Mouse (Mus musculus) embryonic facial prominence, embryonic 10.5 days (tissue): Measurements from ENCODE around the gene Hbq1b. TPM values are rescaled to one million over a fixed set of nuclear protein-coding genes. Genes with fewer than 3 reads are reported as not detected.
"Not testable (repeated sequence)": the region's sequence is repeated elsewhere in the genome, so short reads cannot be mapped to it uniquely, and the experiment has no call there.

Experiments
- DNase-seq: peaks from one replicate; pipeline ENCODE4 v3.0.0-alpha.2; 2017; ENCODE audit warnings: low spot score
- H3K27ac ChIP-seq: fragments of 300-500 bp; sonication (generic); replicated peaks from 2 replicates; pipeline ENCODE4 v1.5.1; 2016; ENCODE audit warnings: mild to moderate bottlenecking
- H3K27me3 ChIP-seq: fragments of 300-500 bp; sonication (generic); replicated peaks from 2 replicates; pipeline ENCODE4 v1.6.1; 2016; ENCODE audit warnings: low read depth, mild to moderate bottlenecking; ENCODE audit not compliant: poor library complexity, severe bottlenecking
- H3K36me3 ChIP-seq: fragments of 300-500 bp; sonication (generic); replicated peaks from 2 replicates; pipeline ENCODE4 v1.6.1; 2016; ENCODE audit warnings: mild to moderate bottlenecking, moderate library complexity
- H3K4me1 ChIP-seq: fragments of 300-500 bp; sonication (generic); 2 replicates; pipeline ENCODE4 v1.6.1; 2016
- H3K4me3 ChIP-seq: fragments of 300-500 bp; sonication (generic); 2 replicates; pipeline ENCODE4 v1.5.1; 2016; ENCODE audit warnings: mild to moderate bottlenecking, moderate library complexity
- H3K9me3 ChIP-seq: fragments of 300-500 bp; sonication (generic); 2 replicates; pipeline ENCODE4 v1.6.1; 2016; ENCODE audit warnings: mild to moderate bottlenecking
- WGBS: fragments of 180-500 bp; shearing (Covaris S2); methylation state at CpG from one replicate; pipeline ENCODE4 v1.1.7; 2016; 5-methylcytosine and 5-hydroxymethylcytosine counted together
- polyA plus RNA-seq: library from polyadenylated mRNA; unstranded; fragments of >200 nt; fragmentation: Nextera tagmentation; extraction: Ambion mirVana; gene quantifications from 2 replicates; pipeline ENCODE4 v1.2.1, GENCODE M21; 2016

Hbq1b gene
- polyA plus RNA-seq, 1 experiment from 2014 or later = 3.9 TPM

- 78% methylated on average over 3 of the region's 3 CpGs for WGBS
- H3K4me3 ChIP-seq, H3K9me3 ChIP-seq, H3K27ac ChIP-seq, H3K4me1 ChIP-seq, H3K36me3 ChIP-seq, H3K27me3 ChIP-seq, DNase-seq: not testable (repeated sequence)
Observed at GRCm38 (mm10) chr11:32293479-32293878, 6.7 kb downstream of the Hbq1b start.

GRCm38 (mm10) chr11:32296203-32296602 is 9.4 kb downstream of the Hbq1b start, which contains the start of gene Hba-a2:
TSS of gene Hba-a2 (plus strand) at chr11:32296489.
- not testable (repeated sequence) for H3K27ac ChIP-seq, H3K4me3 ChIP-seq, H3K4me1 ChIP-seq, H3K27me3 ChIP-seq, H3K36me3 ChIP-seq, H3K9me3 ChIP-seq, DNase-seq
- no CpG with 5 or more reads among the region's 4 CpGs for WGBS

- H3K4me3 ChIP-seq, H3K4me1 ChIP-seq, H3K9me3 ChIP-seq, H3K27ac ChIP-seq, H3K36me3 ChIP-seq, DNase-seq: not testable (repeated sequence)
- H3K27me3 ChIP-seq = peaks cover 21% of the 10 kb centered on the region
- WGBS = 46% methylated on average over 2 of the region's 2 CpGs
Observed at GRCm38 (mm10) chr11:32297417-32297816, 10.7 kb downstream of the Hbq1b start.

GRCm38 (mm10) chr11:32297866-32298531 is 11.2 kb downstream of the Hbq1b start:
- DNase-seq = no peak
- WGBS = 87% methylated on average over 1 of the region's 1 CpGs
- Histone ChIP-seq H3K4me1 (no peaks in the 10 kb centered on the region), H3K27ac (no peak overlapping the region), H3K4me3 (no peak overlapping the region), H3K36me3 (no peaks in the 10 kb centered on the region), H3K9me3 (no peaks in the 10 kb centered on the region), H3K27me3 (peaks cover 24% of the 10 kb centered on the region)

- no peak overlapping the region for H3K27ac ChIP-seq
- no peaks in the 10 kb centered on the region for H3K4me1 ChIP-seq
- no peak for DNase-seq
- no peaks in the 10 kb centered on the region for H3K36me3 ChIP-seq
- no peaks in the 10 kb centered on the region for H3K9me3 ChIP-seq
- H3K27me3 ChIP-seq = peaks cover 29% of the 10 kb centered on the region
- 95% methylated on average over 2 of the region's 2 CpGs for WGBS
- H3K4me3 ChIP-seq = no peak overlapping the region
Observed at GRCm38 (mm10) chr11:32298532-32298918, 11.8 kb downstream of the Hbq1b start.

GRCm38 (mm10) chr11:32299865-32300264 is 13.1 kb downstream of the Hbq1b start, which contains the start of gene Hbq1a:
TSS of gene Hbq1a (plus strand) at chr11:32300069.
- H3K27ac ChIP-seq, H3K4me1 ChIP-seq, H3K9me3 ChIP-seq, H3K36me3 ChIP-seq: not testable (repeated sequence)
- WGBS = 9% methylated on average over 16 of the region's 16 CpGs
- Histone ChIP-seq H3K27me3 (peaks cover 29% of the 10 kb centered on the region), H3K4me3 (peak within 1 kb of the TSS; percentile 45)
- DNase-seq = peak; percentile 68

- WGBS = 61% methylated on average over 16 of the region's 17 CpGs
- no peak for DNase-seq
Observed at GRCm38 (mm10) chr11:32300279-32301267, 13.8 kb downstream of the Hbq1b start.

GRCm38 (mm10) chr11:32301506-32301905 is 14.7 kb downstream of the Hbq1b start:
- no peak overlapping the region for H3K4me3 ChIP-seq
- peaks cover 29% of the 10 kb centered on the region for H3K27me3 ChIP-seq
- H3K4me1 ChIP-seq = no peaks in the 10 kb centered on the region
- no peak for DNase-seq
- H3K9me3 ChIP-seq = no peaks in the 10 kb centered on the region
- no peaks in the 10 kb centered on the region for H3K36me3 ChIP-seq
- H3K27ac ChIP-seq = no peak overlapping the region
- 80% methylated on average over 1 of the region's 1 CpGs for WGBS

More at GRCm38 (mm10) chr11:32300279-32301267, 13.8 kb downstream of the Hbq1b start:
- peaks cover 29% of the 10 kb centered on the region for H3K27me3 ChIP-seq
- H3K9me3 ChIP-seq = no peaks in the 10 kb centered on the region
- peak overlapping the region; percentile 45 for H3K4me3 ChIP-seq
- H3K36me3 ChIP-seq = no peaks in the 10 kb centered on the region
- no peak overlapping the region for H3K27ac ChIP-seq
- no peaks in the 10 kb centered on the region for H3K4me1 ChIP-seq

GRCm38 (mm10) chr11:32302824-32303419 is 16.2 kb downstream of the Hbq1b start:
- WGBS = 47% methylated on average over 2 of the region's 2 CpGs
- no peak for DNase-seq
- H3K4me3 ChIP-seq = no peak overlapping the region

GRCm38 (mm10) chr11:32303455-32303854 is 16.7 kb downstream of the Hbq1b start:
- Histone ChIP-seq H3K36me3 (no peaks in the 10 kb centered on the region), H3K27ac (no peak overlapping the region), H3K4me1 (no peaks in the 10 kb centered on the region), H3K9me3 (no peaks in the 10 kb centered on the region), H3K4me3 (no peak overlapping the region), H3K27me3 (peaks cover 29% of the 10 kb centered on the region)
- DNase-seq = no peak
- WGBS = 87% methylated on average over 1 of the region's 1 CpGs

More at GRCm38 (mm10) chr11:32302824-32303419, 16.2 kb downstream of the Hbq1b start:
- Histone ChIP-seq H3K9me3 (no peaks in the 10 kb centered on the region), H3K4me1 (no peaks in the 10 kb centered on the region), H3K36me3 (no peaks in the 10 kb centered on the region), H3K27ac (no peak overlapping the region), H3K27me3 (peaks cover 29% of the 10 kb centered on the region)

- Histone ChIP-seq H3K36me3 (no peaks in the 10 kb centered on the region), H3K9me3 (no peaks in the 10 kb centered on the region), H3K4me3 (no peak overlapping the region), H3K27ac (no peak overlapping the region), H3K27me3 (peaks cover 12% of the 10 kb centered on the region), H3K4me1 (0 out of 2 replicates have a peak, but pooled peaks cover 3% of the 10 kb centered on the region)
- DNase-seq = no peak
- WGBS = 84% methylated on average over 1 of the region's 1 CpGs
Observed at GRCm38 (mm10) chr11:32307006-32307405, 20.2 kb downstream of the Hbq1b start.

- Histone ChIP-seq H3K27me3 (no peaks in the 10 kb centered on the region), H3K4me3 (no peak overlapping the region), H3K9me3 (no peaks in the 10 kb centered on the region), H3K27ac (no peak overlapping the region), H3K36me3 (no peaks in the 10 kb centered on the region), H3K4me1 (0 out of 2 replicates have a peak, but pooled peaks cover 3% of the 10 kb centered on the region)
- DNase-seq = no peak
- 57% methylated on average over 4 of the region's 4 CpGs for WGBS
Observed at GRCm38 (mm10) chr11:32309446-32309845, 22.7 kb downstream of the Hbq1b start.
